Mouse (Mus musculus) kidney, postnatal 0 days (tissue): ENCODE measurements around the gene Nwd2. TPM values are rescaled to one million over a fixed set of nuclear protein-coding genes. Genes with fewer than 3 reads are reported as not detected.

Experiments
- ATAC-seq: fragments of 200-750 bp; cut with Nextera tagmentation; replicated peaks from 2 replicates; pipeline ENCODE4 v1.8.0; 2017; ENCODE audit warnings: low read depth, moderate number of reproducible peaks, moderate TSS enrichment, moderate library complexity; ENCODE audit not compliant: low FRiP score
- DNase-seq: peaks from one replicate; pipeline ENCODE4 v3.0.0-alpha.2; 2016; ENCODE audit warnings: low spot score
- H3K27ac ChIP-seq: fragments of 300-500 bp; sonication (generic); 2 replicates; pipeline ENCODE4 v1.5.1; 2014; ENCODE audit warnings: mild to moderate bottlenecking
- H3K27me3 ChIP-seq: fragments of 300-500 bp; sonication (generic); 2 replicates; pipeline ENCODE4 v1.6.1; 2014; ENCODE audit warnings: low read length, mixed read lengths; ENCODE audit not compliant: insufficient read depth
- H3K36me3 ChIP-seq: fragments of 300-500 bp; sonication (generic); 2 replicates; pipeline ENCODE4 v1.6.1; 2014; ENCODE audit warnings: low read length, mixed read lengths; ENCODE audit not compliant: insufficient read depth
- H3K4me1 ChIP-seq: fragments of 300-500 bp; sonication (generic); replicated peaks from 2 replicates; pipeline ENCODE4 v1.6.1; 2014; ENCODE audit warnings: antibody characterized with exemption, low read length, mixed read lengths; ENCODE audit not compliant: insufficient read depth
- H3K4me2 ChIP-seq: fragments of 300-500 bp; sonication (generic); 2 replicates; pipeline ENCODE4 v1.6.1; 2014; ENCODE audit warnings: mild to moderate bottlenecking, low read length, moderate library complexity, mixed read lengths
- H3K4me3 ChIP-seq: fragments of 300-500 bp; sonication (generic); replicated peaks from 2 replicates; pipeline ENCODE4 v1.5.1; 2014; ENCODE audit warnings: low read depth, low read length
- H3K9ac ChIP-seq: fragments of 300-500 bp; sonication (generic); 2 replicates; pipeline ENCODE4 v1.6.1; 2014; ENCODE audit warnings: low read depth, low read length
- H3K9me3 ChIP-seq: fragments of 300-500 bp; sonication (generic); replicated peaks from 2 replicates; pipeline ENCODE4 v1.6.1; 2016; ENCODE audit warnings: low read length, inconsistent platforms, mixed read lengths
- CTCF ChIP-seq: IDR thresholded peaks from 2 replicates; pipeline ENCODE4 v1.5.1; 2016; ENCODE audit warnings: antibody characterized with exemption, low read depth, mild to moderate bottlenecking, moderate library complexity
- WGBS: fragments of 180-500 bp; shearing (Covaris S2); extraction: QIAGEN DNeasy Blood & Tissue Kit; methylation state at CpG from one replicate; pipeline ENCODE4 v1.1.7; 2014; 5-methylcytosine and 5-hydroxymethylcytosine counted together
- polyA plus RNA-seq: library from polyadenylated mRNA; unstranded; fragments of >200 nt; fragmentation: Nextera tagmentation; extraction: Ambion mirVana; gene quantifications from 2 replicates; pipeline ENCODE4 v1.2.1, GENCODE M21; 2015

The Nwd2 gene
- polyA plus RNA-seq, 1 experiment from 2014 or later = 0.43 TPM

- H3K4me2 ChIP-seq = no peak overlapping the region
- H3K27ac ChIP-seq = no peak overlapping the region
- H3K9me3 ChIP-seq = no peaks in the 10 kb centered on the region
- H3K9ac ChIP-seq = no peak overlapping the region
- no peaks in the 10 kb centered on the region for H3K4me1 ChIP-seq
- 62% methylated on average over 2 of the region's 2 CpGs for WGBS
- H3K4me3 ChIP-seq = no peak overlapping the region
- no peaks in the 10 kb centered on the region for H3K36me3 ChIP-seq
- ATAC-seq (no peak), DNase-seq (peak; percentile 21)
- TF ChIP-seq CTCF = no peak
- no peaks in the 10 kb centered on the region for H3K27me3 ChIP-seq
Measured at GRCm38 (mm10) chr5:63675934-63676333, 27.0 kb downstream of the Nwd2 start.

- Histone ChIP-seq H3K9me3 (no peaks in the 10 kb centered on the region), H3K27me3 (no peaks in the 10 kb centered on the region), H3K36me3 (no peaks in the 10 kb centered on the region), H3K4me2 (no peak overlapping the region), H3K27ac (no peak overlapping the region), H3K9ac (no peak overlapping the region), H3K4me1 (no peaks in the 10 kb centered on the region), H3K4me3 (no peak overlapping the region)
- 78% methylated on average over 1 of the region's 1 CpGs for WGBS
- ATAC-seq (no peak), DNase-seq (peak; percentile 78)
- TF ChIP-seq CTCF = no peak
Measured at GRCm38 (mm10) chr5:63689084-63689483, 40.2 kb downstream of the Nwd2 start.

- 83% methylated on average over 2 of the region's 2 CpGs for WGBS
- Histone ChIP-seq H3K9ac (no peak overlapping the region), H3K9me3 (no peaks in the 10 kb centered on the region), H3K4me1 (no peaks in the 10 kb centered on the region), H3K27me3 (no peaks in the 10 kb centered on the region), H3K4me2 (no peak overlapping the region), H3K27ac (no peak overlapping the region), H3K36me3 (no peaks in the 10 kb centered on the region), H3K4me3 (no peak overlapping the region)
- TF ChIP-seq CTCF = no peak
- ATAC-seq (no peak), DNase-seq (no peak)
Measured at GRCm38 (mm10) chr5:63696784-63697183, 47.9 kb downstream of the Nwd2 start.

DNA sequence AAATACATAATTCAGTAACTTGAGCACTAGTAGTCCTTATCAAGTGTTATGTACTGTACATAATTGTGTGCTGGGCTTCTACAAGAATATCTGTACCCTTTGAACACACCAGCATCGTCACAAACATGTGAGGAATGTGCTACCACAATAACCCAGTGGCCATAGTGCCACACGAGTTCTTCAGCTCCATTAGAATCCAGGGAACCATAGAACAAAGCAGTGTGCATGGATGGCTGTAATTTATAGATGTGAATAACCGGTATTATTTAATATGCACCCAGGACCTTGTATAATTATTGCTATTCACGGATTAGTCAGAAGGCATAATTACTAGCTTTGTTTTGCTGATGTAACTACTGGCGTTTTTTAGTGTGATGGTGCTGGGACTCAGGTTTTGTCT, 48.3 kb downstream of the Nwd2 start:
- Histone ChIP-seq H3K4me3 (no peak overlapping the region), H3K9me3 (no peaks in the 10 kb centered on the region), H3K4me2 (no peak overlapping the region), H3K4me1 (no peaks in the 10 kb centered on the region), H3K27ac (no peak overlapping the region), H3K9ac (no peak overlapping the region), H3K27me3 (no peaks in the 10 kb centered on the region), H3K36me3 (no peaks in the 10 kb centered on the region)
- DNase-seq (no peak), ATAC-seq (no peak)
- WGBS = 65% methylated on average over 5 of the region's 5 CpGs
- TF ChIP-seq CTCF = no peak

- ATAC-seq (no peak), DNase-seq (no peak)
- TF ChIP-seq CTCF = no peak
- Histone ChIP-seq H3K4me3 (no peak overlapping the region), H3K9ac (no peak overlapping the region), H3K4me1 (no peaks in the 10 kb centered on the region), H3K27me3 (no peaks in the 10 kb centered on the region), H3K36me3 (no peaks in the 10 kb centered on the region), H3K9me3 (no peaks in the 10 kb centered on the region), H3K4me2 (no peak overlapping the region), H3K27ac (no peak overlapping the region)
- 75% methylated on average over 3 of the region's 3 CpGs for WGBS
Measured at GRCm38 (mm10) chr5:63728955-63729354, 80.1 kb downstream of the Nwd2 start.

DNA sequence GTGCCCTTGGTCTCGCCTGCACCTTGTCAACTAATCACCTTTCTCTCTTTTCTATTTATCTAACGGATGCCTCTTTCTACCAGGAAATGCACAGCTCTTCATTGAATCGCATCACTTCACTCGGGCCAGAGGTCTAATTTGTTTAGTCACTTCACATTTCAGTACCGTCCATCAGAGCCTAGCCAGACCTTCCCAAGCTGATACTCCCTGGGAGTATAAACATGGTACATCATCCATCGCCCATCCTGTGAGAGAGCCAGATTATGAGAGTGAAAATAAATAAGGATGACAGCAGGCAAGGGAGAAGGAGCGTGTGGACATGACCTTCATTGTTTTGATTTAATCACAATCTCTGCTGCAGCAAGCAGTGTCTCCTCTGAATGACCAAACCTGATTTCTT, 86.6 kb downstream of the Nwd2 start:
- H3K4me3 ChIP-seq = no peak overlapping the region
- TF ChIP-seq CTCF = no peak
- no peaks in the 10 kb centered on the region for H3K4me1 ChIP-seq
- H3K27me3 ChIP-seq = no peaks in the 10 kb centered on the region
- H3K36me3 ChIP-seq = no peaks in the 10 kb centered on the region
- H3K4me2 ChIP-seq = no peak overlapping the region
- 42% methylated on average over 7 of the region's 7 CpGs for WGBS
- H3K9me3 ChIP-seq = no peaks in the 10 kb centered on the region
- ATAC-seq (no peak), DNase-seq (no peak)
- H3K9ac ChIP-seq = no peak overlapping the region
- no peak overlapping the region for H3K27ac ChIP-seq

DNA sequence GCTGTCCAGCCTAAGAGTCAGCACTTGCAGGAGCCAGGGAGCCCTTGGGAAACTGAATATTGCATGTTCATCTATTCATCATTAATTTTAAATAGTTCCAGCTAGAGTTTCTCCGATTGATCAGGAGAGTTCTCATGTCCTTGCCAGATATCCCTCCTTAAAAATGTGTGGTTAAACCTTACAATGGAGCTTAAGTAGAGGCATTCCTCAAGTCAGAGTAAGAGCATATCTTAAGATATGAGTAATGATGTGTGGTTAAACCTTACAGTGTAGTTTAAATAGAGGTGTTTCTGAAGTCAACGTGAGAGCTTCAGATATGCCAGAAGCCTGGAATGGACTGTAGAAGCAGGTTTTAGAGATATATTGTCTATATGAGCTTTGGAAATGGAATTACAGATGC, 94.5 kb downstream of the Nwd2 start:
- WGBS = 82% methylated on average over 2 of the region's 2 CpGs
- Histone ChIP-seq H3K27ac (no peak overlapping the region), H3K27me3 (no peaks in the 10 kb centered on the region), H3K36me3 (no peaks in the 10 kb centered on the region), H3K4me1 (no peaks in the 10 kb centered on the region), H3K9ac (no peak overlapping the region), H3K4me2 (no peak overlapping the region), H3K4me3 (no peak overlapping the region), H3K9me3 (no peaks in the 10 kb centered on the region)
- no peak for TF ChIP-seq CTCF
- ATAC-seq = no peak
- no peak for DNase-seq
